In genomic region chr11:78094504-78095143, GRCm38 (mm10) we compare ENCODE assay signal across 8 mouse cellular contexts. TPM values are rescaled to one million over a fixed set of nuclear protein-coding genes. Genes with fewer than 3 reads are reported as not detected.
DNase-seq lines count a peak whose midpoint lies in the region; ATAC-seq and TF ChIP-seq lines count a peak whose summit lies in the region.

Gene Fam222b, plus strand, starts transcription at chr11:78094660.

- H3K9ac ChIP-seq in embryonic facial prominence, embryonic 15.5 days = peak within 1 kb of the TSS; percentile 73
- peak within 1 kb of the TSS; percentile 88 for H3K9ac ChIP-seq in kidney, embryonic 14.5 days (ENCODE audit: low read depth, low read length)
- peak within 1 kb of the TSS; percentile 63 for H3K9ac ChIP-seq in limb, embryonic 15.5 days

- H3K9me3 ChIP-seq in embryonic facial prominence, embryonic 15.5 days (replicated peaks) = no peaks in the 10 kb centered on the region
- H3K9me3 ChIP-seq in kidney, embryonic 14.5 days (ENCODE audit: control insufficient read depth, low read length) = no peaks in the 10 kb centered on the region
- H3K9me3 ChIP-seq in limb, embryonic 15.5 days = no peaks in the 10 kb centered on the region

- H3K4me3 ChIP-seq in bone marrow, adult 2 months (replicated peaks; ENCODE audit: control insufficient read depth, low read depth, low read length) = peak within 1 kb of the TSS; percentile 89
- H3K4me3 ChIP-seq in embryonic facial prominence, embryonic 15.5 days (replicated peaks) = peak within 1 kb of the TSS; percentile 80
- H3K4me3 ChIP-seq in kidney, embryonic 14.5 days (ENCODE audit: low read length) = peak within 1 kb of the TSS; percentile 86
- H3K4me3 ChIP-seq in limb, embryonic 15.5 days = peak within 1 kb of the TSS; percentile 74

- no peaks in the 10 kb centered on the region; the same call in 1 of the 2 replicates for H3K4me1 ChIP-seq in bone marrow, adult 2 months (ENCODE audit: control insufficient read depth, insufficient read depth, low read length)
- H3K4me1 ChIP-seq in embryonic facial prominence, embryonic 15.5 days = peaks cover 18% of the 10 kb centered on the region
- H3K4me1 ChIP-seq in kidney, embryonic 14.5 days (ENCODE audit: control insufficient read depth, insufficient read depth, low read length) = peaks cover 17% of the 10 kb centered on the region; the same call in 1 of the 2 replicates
- peaks cover 7% of the 10 kb centered on the region for H3K4me1 ChIP-seq in limb, embryonic 15.5 days

- H3K36me3 ChIP-seq in embryonic facial prominence, embryonic 15.5 days = no peaks in the 10 kb centered on the region
- no peaks in the 10 kb centered on the region for H3K36me3 ChIP-seq in kidney, embryonic 14.5 days (ENCODE audit: control insufficient read depth, insufficient read depth, low read length)
- no peaks in the 10 kb centered on the region; the same call in 1 of the 2 replicates for H3K36me3 ChIP-seq in limb, embryonic 15.5 days

- peak within 1 kb of the TSS; percentile 73 for H3K27ac ChIP-seq in bone marrow, adult 2 months (ENCODE audit: control insufficient read depth, insufficient read depth, low read depth, low read length, poor library complexity)
- peak within 1 kb of the TSS; percentile 55; the same call in 1 of the 2 replicates for H3K27ac ChIP-seq in embryonic facial prominence, embryonic 15.5 days (replicated peaks)
- H3K27ac ChIP-seq in kidney, embryonic 14.5 days (ENCODE audit: low read depth, low read length) = peak within 1 kb of the TSS; percentile 34; the same call in 1 of the 2 replicates
- H3K27ac ChIP-seq in limb, embryonic 15.5 days = peak within 1 kb of the TSS; percentile 65

- TF ChIP-seq CTCF in bone marrow, adult 2 months (IDR thresholded peaks at IDR 0.05; ENCODE audit: control insufficient read depth, insufficient read depth, low read length) = no peak

- WGBS in bone marrow, adult 2 months = 1% methylated on average over 38 of the region's 38 CpGs
- 0% methylated on average over 38 of the region's 38 CpGs for WGBS in embryonic facial prominence, embryonic 15.5 days
- under 1% methylated on average over 38 of the region's 38 CpGs for WGBS in kidney, embryonic 14.5 days
- under 1% methylated on average over 38 of the region's 38 CpGs for WGBS in limb, embryonic 15.5 days

- H3K4me2 ChIP-seq in embryonic facial prominence, embryonic 15.5 days (replicated peaks) = peak within 1 kb of the TSS; percentile 67
- H3K4me2 ChIP-seq in kidney, embryonic 14.5 days (replicated peaks; ENCODE audit: low read depth, low read length) = peak within 1 kb of the TSS; percentile 83
- peak within 1 kb of the TSS; percentile 59 for H3K4me2 ChIP-seq in limb, embryonic 15.5 days

- DNase-seq in 416B (ENCODE audit: low read depth) = peak; percentile 91
- DNase-seq in heart, adult 9 months (ENCODE audit: low spot score in 2 of 2) = peak; percentile 94 to 96
- peak; percentile 72 to 87 for DNase-seq in monocyte, adult 2 months (ENCODE audit: low read depth in 1 of 2, low spot score in 2 of 2)
- DNase-seq in spleen, postnatal 36 days (ENCODE audit: low spot score in 2 of 2) = peak; percentile 91 to 92

- TF ChIP-seq POLR2A in bone marrow, adult 2 months (IDR thresholded peaks at IDR 0.05; ENCODE audit: borderline replicate concordance, control insufficient read depth, low read depth, low read length) = peak; percentile 57; the same call in 1 of the 2 replicates

- peak; percentile 90 for ATAC-seq in embryonic facial prominence, embryonic 15.5 days (ENCODE audit: insufficient number of reproducible peaks, low FRiP score, low TSS enrichment, low read depth)
- ATAC-seq in kidney, embryonic 14.5 days (ENCODE audit: low FRiP score, low TSS enrichment) = peak; percentile 94
- peak; percentile 88 for ATAC-seq in limb, embryonic 15.5 days (ENCODE audit: insufficient number of reproducible peaks, low FRiP score, low TSS enrichment, low read depth)

- H3K27me3 ChIP-seq in embryonic facial prominence, embryonic 15.5 days = no peaks in the 10 kb centered on the region
- H3K27me3 ChIP-seq in kidney, embryonic 14.5 days (ENCODE audit: control insufficient read depth, insufficient read depth, low read length) = no peaks in the 10 kb centered on the region
- H3K27me3 ChIP-seq in limb, embryonic 15.5 days = no peaks in the 10 kb centered on the region

RNA-seq across cellular contexts. Expression of gene Fam222b, which starts in this region (rescaled TPM):
- polyA plus RNA-seq in bone marrow, adult 2 months (2011; ENCODE audit: insufficient read depth, insufficient read length, low replicate concordance, missing spikeins) = 5.3 and 12.3 TPM in 2 replicates
- 14.4 and 17.3 TPM in 2 replicates for polyA plus RNA-seq in embryonic facial prominence, embryonic 15.5 days (2015; fragmentation: Nextera tagmentation; extraction: Ambion mirVana)
- polyA plus RNA-seq in kidney, embryonic 14.5 days (2014; fragmentation: Nextera tagmentation; extraction: Ambion mirVana) = 15.3 and 16.9 TPM in 2 replicates
- 10.5 and 13.2 TPM in 2 replicates for polyA plus RNA-seq in limb, embryonic 15.5 days (2015; fragmentation: Nextera tagmentation; extraction: Ambion mirVana)

Comparison
In these comparisons a context has a peak if more than half of its experiments do, and no peak if none do; other contexts are left out.
1. Peak in every context shown above with its lines: DNase-seq, ATAC-seq, H3K4me3 ChIP-seq and H3K27ac ChIP-seq.